Mouse (Mus musculus): ENCODE results near the gene Pin1. TPM values are rescaled to one million over a fixed set of nuclear protein-coding genes. Genes with fewer than 3 reads are reported as not detected.

Gene Pin1
- polyA plus RNA-seq, 1 experiment from 2014 or later, result 46.5 TPM

- H3K4me3 ChIP-seq (ENCODE audit: low read depth, low read length), result no peak overlapping the region
- no peaks in the 10 kb centered on the region for H3K4me1 ChIP-seq (ENCODE audit: control insufficient read depth, insufficient read depth, low read length)
- no peaks in the 10 kb centered on the region for H3K27me3 ChIP-seq (ENCODE audit: control insufficient read depth, insufficient read depth, low read length)
- WGBS, result 39% methylated on average over 2 of the region's 2 CpGs
- no peak overlapping the region for H3K27ac ChIP-seq (ENCODE audit: low read length)
- no peaks in the 10 kb centered on the region for H3K9me3 ChIP-seq (ENCODE audit: control insufficient read depth, low read depth, low read length)
- H3K36me3 ChIP-seq (ENCODE audit: control insufficient read depth, insufficient read depth, low read length), result peaks cover 36% of the 10 kb centered on the region
- no peak overlapping the region for H3K4me2 ChIP-seq (replicated peaks; ENCODE audit: low read depth, low read length)
- ATAC-seq (ENCODE audit: insufficient number of reproducible peaks, insufficient read depth, low FRiP score, low read depth), result no peak
- no peak overlapping the region for H3K9ac ChIP-seq (replicated peaks; ENCODE audit: low read depth, low read length)
These were observed 12.5 kb downstream of the Pin1 start for GRCm38 (mm10) chr9:20664366-20664765.

- Histone ChIP-seq H3K36me3 (ENCODE audit: control insufficient read depth, insufficient read depth, low read length) (peaks cover 34% of the 10 kb centered on the region), H3K9ac (replicated peaks; ENCODE audit: low read depth, low read length) (no peak overlapping the region), H3K4me2 (replicated peaks; ENCODE audit: low read depth, low read length) (no peak overlapping the region), H3K4me3 (ENCODE audit: low read depth, low read length) (no peak overlapping the region), H3K9me3 (ENCODE audit: control insufficient read depth, low read depth, low read length) (no peaks in the 10 kb centered on the region), H3K27ac (ENCODE audit: low read length) (no peak overlapping the region), H3K27me3 (ENCODE audit: control insufficient read depth, insufficient read depth, low read length) (no peaks in the 10 kb centered on the region), H3K4me1 (ENCODE audit: control insufficient read depth, insufficient read depth, low read length) (no peaks in the 10 kb centered on the region)
- 74% methylated on average over 5 of the region's 5 CpGs for WGBS
- ATAC-seq (ENCODE audit: insufficient number of reproducible peaks, insufficient read depth, low FRiP score, low read depth), result no peak
These were observed 13.2 kb downstream of the Pin1 start for GRCm38 (mm10) chr9:20664982-20665637.

DNA sequence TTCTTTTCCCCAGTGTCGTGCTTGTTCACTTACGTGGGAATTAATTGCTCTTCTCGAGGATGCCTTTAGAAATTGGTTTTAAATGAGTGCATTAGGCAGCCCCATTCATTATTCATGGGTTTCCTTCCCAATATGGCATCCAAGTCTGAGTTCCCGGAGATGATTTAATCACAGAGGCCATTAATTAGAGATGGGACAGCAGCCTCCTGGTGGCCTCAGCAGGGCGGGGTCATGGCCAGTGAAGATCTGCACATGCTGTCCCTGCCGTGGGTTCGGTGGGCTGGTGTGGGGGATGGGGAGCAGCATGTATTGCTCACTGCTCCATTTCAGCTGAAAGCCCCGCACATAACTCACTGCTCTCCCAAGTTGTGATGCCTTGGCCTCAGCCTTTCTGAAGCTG is 14.0 kb downstream of the Pin1 start:
- no peak overlapping the region for H3K9ac ChIP-seq (replicated peaks; ENCODE audit: low read depth, low read length)
- no peaks in the 10 kb centered on the region for H3K9me3 ChIP-seq (ENCODE audit: control insufficient read depth, low read depth, low read length)

GRCm38 (mm10) chr9:20666510-20667034 is 14.7 kb downstream of the Pin1 start:
- Histone ChIP-seq H3K9me3 (ENCODE audit: control insufficient read depth, low read depth, low read length) (no peaks in the 10 kb centered on the region), H3K4me3 (ENCODE audit: low read depth, low read length) (no peak overlapping the region), H3K27me3 (ENCODE audit: control insufficient read depth, insufficient read depth, low read length) (no peaks in the 10 kb centered on the region), H3K36me3 (ENCODE audit: control insufficient read depth, insufficient read depth, low read length) (peaks cover 27% of the 10 kb centered on the region), H3K9ac (replicated peaks; ENCODE audit: low read depth, low read length) (no peak overlapping the region), H3K4me2 (replicated peaks; ENCODE audit: low read depth, low read length) (no peak overlapping the region), H3K27ac (ENCODE audit: low read length) (no peak overlapping the region), H3K4me1 (ENCODE audit: control insufficient read depth, insufficient read depth, low read length) (no peaks in the 10 kb centered on the region)
- 12% methylated on average over 7 of the region's 7 CpGs for WGBS
- no peak for ATAC-seq (ENCODE audit: insufficient number of reproducible peaks, insufficient read depth, low FRiP score, low read depth)

More for the DNA sequence above, 14.0 kb downstream of the Pin1 start:
- H3K27ac ChIP-seq (ENCODE audit: low read length), result no peak overlapping the region
- no peak overlapping the region for H3K4me2 ChIP-seq (replicated peaks; ENCODE audit: low read depth, low read length)
- H3K4me1 ChIP-seq (ENCODE audit: control insufficient read depth, insufficient read depth, low read length), result no peaks in the 10 kb centered on the region
- ATAC-seq (ENCODE audit: insufficient number of reproducible peaks, insufficient read depth, low FRiP score, low read depth), result no peak
- 23% methylated on average over 8 of the region's 8 CpGs for WGBS
- no peaks in the 10 kb centered on the region for H3K27me3 ChIP-seq (ENCODE audit: control insufficient read depth, insufficient read depth, low read length)
- peaks cover 28% of the 10 kb centered on the region for H3K36me3 ChIP-seq (ENCODE audit: control insufficient read depth, insufficient read depth, low read length)
- no peak overlapping the region for H3K4me3 ChIP-seq (ENCODE audit: low read depth, low read length)

DNA sequence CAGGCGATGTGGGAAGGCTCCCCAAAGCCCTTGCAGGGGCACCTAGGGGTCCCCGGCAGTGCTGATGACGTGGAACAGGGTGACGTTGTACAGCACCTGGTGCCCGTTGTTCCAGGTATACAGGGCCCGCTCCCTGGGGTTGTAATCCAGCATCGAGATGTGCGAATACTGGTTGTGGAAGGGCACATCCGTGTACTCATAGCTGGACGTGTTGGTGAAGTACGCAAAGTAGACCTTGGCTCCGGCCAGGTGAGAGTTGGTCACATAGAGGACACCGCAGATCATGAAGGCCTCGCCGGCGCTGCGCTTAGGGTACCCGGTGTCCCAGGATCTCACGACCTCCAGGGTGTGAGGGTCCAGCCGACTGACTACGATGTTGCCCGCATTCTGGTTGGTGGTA is 16.2 kb downstream of the Pin1 start:
- Histone ChIP-seq H3K9ac (replicated peaks; ENCODE audit: low read depth, low read length) (no peak overlapping the region), H3K4me1 (ENCODE audit: control insufficient read depth, insufficient read depth, low read length) (no peaks in the 10 kb centered on the region), H3K27me3 (ENCODE audit: control insufficient read depth, insufficient read depth, low read length) (no peaks in the 10 kb centered on the region), H3K4me3 (ENCODE audit: low read depth, low read length) (no peak overlapping the region), H3K4me2 (replicated peaks; ENCODE audit: low read depth, low read length) (no peak overlapping the region), H3K9me3 (ENCODE audit: control insufficient read depth, low read depth, low read length) (no peaks in the 10 kb centered on the region), H3K36me3 (ENCODE audit: control insufficient read depth, insufficient read depth, low read length) (peaks cover 12% of the 10 kb centered on the region), H3K27ac (ENCODE audit: low read length) (no peak overlapping the region)
- WGBS, result 90% methylated on average over 22 of the region's 22 CpGs
- no peak for ATAC-seq (ENCODE audit: insufficient number of reproducible peaks, insufficient read depth, low FRiP score, low read depth)

GRCm38 (mm10) chr9:20672047-20672446 is 20.2 kb downstream of the Pin1 start:
- Histone ChIP-seq H3K27me3 (ENCODE audit: control insufficient read depth, insufficient read depth, low read length) (no peaks in the 10 kb centered on the region), H3K4me3 (ENCODE audit: low read depth, low read length) (no peak overlapping the region), H3K27ac (ENCODE audit: low read length) (no peak overlapping the region), H3K36me3 (ENCODE audit: control insufficient read depth, insufficient read depth, low read length) (no peaks in the 10 kb centered on the region), H3K9ac (replicated peaks; ENCODE audit: low read depth, low read length) (no peak overlapping the region), H3K4me1 (ENCODE audit: control insufficient read depth, insufficient read depth, low read length) (no peaks in the 10 kb centered on the region), H3K4me2 (replicated peaks; ENCODE audit: low read depth, low read length) (no peak overlapping the region), H3K9me3 (ENCODE audit: control insufficient read depth, low read depth, low read length) (no peaks in the 10 kb centered on the region)
- 87% methylated on average over 16 of the region's 16 CpGs for WGBS
- no peak for ATAC-seq (ENCODE audit: insufficient number of reproducible peaks, insufficient read depth, low FRiP score, low read depth)

- Histone ChIP-seq H3K4me2 (replicated peaks; ENCODE audit: low read depth, low read length) (no peak overlapping the region), H3K27ac (ENCODE audit: low read length) (no peak overlapping the region), H3K9me3 (ENCODE audit: control insufficient read depth, low read depth, low read length) (no peaks in the 10 kb centered on the region), H3K4me3 (ENCODE audit: low read depth, low read length) (no peak overlapping the region), H3K9ac (replicated peaks; ENCODE audit: low read depth, low read length) (no peak overlapping the region), H3K4me1 (ENCODE audit: control insufficient read depth, insufficient read depth, low read length) (no peaks in the 10 kb centered on the region), H3K36me3 (ENCODE audit: control insufficient read depth, insufficient read depth, low read length) (no peaks in the 10 kb centered on the region), H3K27me3 (ENCODE audit: control insufficient read depth, insufficient read depth, low read length) (no peaks in the 10 kb centered on the region)
- 87% methylated on average over 12 of the region's 12 CpGs for WGBS
- ATAC-seq (ENCODE audit: insufficient number of reproducible peaks, insufficient read depth, low FRiP score, low read depth), result no peak
These were observed 26.0 kb downstream of the Pin1 start for GRCm38 (mm10) chr9:20677892-20678291.

DNA sequence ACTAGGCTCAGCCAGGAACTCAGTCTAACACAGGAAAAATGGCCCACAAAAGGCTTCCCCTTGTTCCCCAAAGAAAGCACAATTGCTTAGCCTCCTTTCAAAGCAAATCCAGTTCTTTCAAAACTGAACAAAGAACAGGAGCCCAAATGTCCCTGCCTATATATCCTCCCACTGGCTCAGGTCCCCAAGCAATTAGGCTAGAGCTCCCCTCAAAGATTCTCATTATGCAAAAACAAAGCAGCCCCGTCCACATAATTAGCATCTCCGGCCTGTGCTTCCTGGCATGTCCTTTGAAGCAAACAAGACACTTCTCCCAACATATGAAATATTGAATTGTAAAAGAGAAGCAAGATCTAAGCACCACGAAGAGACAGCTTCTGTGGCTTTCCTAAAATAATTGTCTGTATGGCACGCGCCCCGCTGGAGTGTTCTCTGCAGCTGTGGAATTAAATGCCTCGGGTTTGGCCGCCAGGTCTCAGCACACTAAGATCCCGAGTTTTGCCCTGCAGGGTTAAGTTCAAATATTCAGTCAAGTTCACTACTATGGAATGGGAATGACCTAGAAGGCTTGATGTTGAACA is 28.6 kb downstream of the Pin1 start:
- no peaks in the 10 kb centered on the region for H3K4me1 ChIP-seq (ENCODE audit: control insufficient read depth, insufficient read depth, low read length)
- no peak overlapping the region for H3K9ac ChIP-seq (replicated peaks; ENCODE audit: low read depth, low read length)
- 79% methylated on average over 9 of the region's 9 CpGs for WGBS
- H3K27ac ChIP-seq (ENCODE audit: low read length), result no peak overlapping the region
- no peaks in the 10 kb centered on the region for H3K9me3 ChIP-seq (ENCODE audit: control insufficient read depth, low read depth, low read length)
- H3K27me3 ChIP-seq (ENCODE audit: control insufficient read depth, insufficient read depth, low read length), result no peaks in the 10 kb centered on the region
- H3K4me2 ChIP-seq (replicated peaks; ENCODE audit: low read depth, low read length), result no peak overlapping the region
- no peak overlapping the region for H3K4me3 ChIP-seq (ENCODE audit: low read depth, low read length)
- no peaks in the 10 kb centered on the region for H3K36me3 ChIP-seq (ENCODE audit: control insufficient read depth, insufficient read depth, low read length)
- no peak for ATAC-seq (ENCODE audit: insufficient number of reproducible peaks, insufficient read depth, low FRiP score, low read depth)
